Mouse (Mus musculus) monocyte, adult 2 months (primary cell): ENCODE data around the gene Camta1.

Experiments used
- DNase-seq, 2 experiments: peaks; one replicate each; pipeline ENCODE4 v3.0.0; 2022; ENCODE audit warnings: low spot score in 2 of 2, low read depth in 1 of 2

Gene Camta1

DNA sequence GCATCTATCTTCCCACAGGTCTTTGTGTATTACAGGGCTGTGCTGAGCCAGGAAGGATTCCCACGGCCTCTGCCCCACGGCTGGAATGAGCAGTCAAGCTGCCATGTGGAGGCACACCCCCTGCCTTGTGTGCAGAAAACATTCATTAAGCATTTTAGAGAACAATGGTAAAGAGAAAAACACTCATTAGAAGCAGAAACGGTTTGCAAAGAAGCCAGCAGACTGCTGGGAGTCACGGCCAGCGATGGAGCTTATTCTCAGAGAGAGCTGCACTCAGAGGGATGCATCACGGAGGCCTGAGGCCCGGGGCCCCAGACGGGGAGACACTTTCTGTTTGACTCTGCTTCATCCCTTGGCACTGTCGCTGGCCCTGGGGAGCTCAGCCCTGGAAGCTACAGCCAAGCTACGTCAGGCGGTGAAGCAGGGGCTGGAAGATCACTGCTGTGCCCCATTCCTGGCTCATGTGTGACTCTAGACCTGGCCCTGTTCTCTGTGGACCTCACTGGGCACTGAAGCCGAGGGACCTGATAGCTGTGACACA is 575.7 kb downstream of the Camta1 start:
- no peak for DNase-seq

DNA sequence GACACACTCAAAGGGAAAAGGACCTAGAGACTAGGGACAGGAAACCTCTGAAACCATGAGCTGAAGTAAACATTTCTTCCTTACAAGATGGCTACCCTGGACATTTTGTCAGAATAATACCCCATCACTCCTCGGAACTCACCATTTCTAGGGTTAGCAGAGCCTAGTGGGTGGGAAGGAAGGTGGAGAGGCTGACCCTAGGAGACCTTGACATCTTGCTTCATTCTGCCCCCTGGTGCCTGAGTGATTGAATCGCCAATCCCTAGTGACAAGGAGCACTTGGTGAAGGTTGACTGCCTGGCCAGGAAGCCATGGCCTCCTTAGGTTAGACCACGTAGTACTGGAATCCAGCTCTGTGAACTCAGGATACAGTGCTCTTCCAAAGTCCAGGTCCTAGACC is 576.2 kb downstream of the Camta1 start:
- DNase-seq: no peak

DNA sequence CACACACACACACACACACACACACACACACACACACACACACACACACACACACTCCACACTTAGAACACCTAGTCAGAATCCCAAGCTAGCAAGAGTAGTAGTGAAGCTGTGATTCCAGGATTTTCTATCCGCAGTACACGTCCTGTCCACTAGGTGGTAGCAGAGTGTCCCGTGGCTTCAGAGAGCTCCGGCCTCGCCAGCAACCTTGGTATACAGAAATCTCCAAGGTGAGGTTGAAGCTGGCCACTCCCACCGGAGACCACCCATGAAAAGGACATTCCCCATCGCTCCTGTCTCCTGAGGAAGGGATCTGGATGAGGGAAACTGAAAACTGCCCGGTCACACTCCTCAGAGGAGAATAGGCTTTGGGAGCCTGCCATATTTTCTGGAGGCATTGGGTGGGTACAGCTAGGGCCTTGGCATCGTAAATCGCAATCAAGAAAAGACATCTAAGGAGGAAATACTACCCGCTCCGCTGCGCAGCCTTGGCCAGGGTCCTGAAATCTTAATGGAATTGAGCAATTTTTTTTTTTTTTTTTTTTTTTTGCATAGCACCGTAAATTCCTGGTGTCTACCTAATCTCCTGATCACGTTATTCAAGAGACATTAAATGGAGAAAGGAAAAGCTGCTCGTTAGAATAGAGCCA is 578.5 kb downstream of the Camta1 start:
- DNase-seq: no peak

DNA sequence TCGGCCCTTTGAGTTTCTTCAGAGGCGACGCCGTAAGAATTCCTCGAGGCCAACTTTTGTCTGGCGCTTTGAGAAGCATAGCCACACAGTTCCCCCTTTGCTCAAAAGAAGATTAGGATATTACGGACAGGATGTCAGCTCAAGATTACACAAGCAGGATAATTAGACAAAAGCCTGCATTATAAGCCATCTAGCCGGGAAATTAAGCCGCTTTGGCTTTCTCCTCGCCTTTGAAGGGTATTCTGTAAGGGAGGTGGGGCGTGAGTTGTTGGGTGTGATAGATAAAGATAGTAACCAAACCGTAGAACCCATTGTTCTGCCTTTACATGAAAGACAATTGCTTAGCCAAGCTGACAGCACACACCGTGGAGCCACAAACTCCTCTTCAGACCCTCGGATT is 579.6 kb downstream of the Camta1 start:
- DNase-seq: no peak

DNA sequence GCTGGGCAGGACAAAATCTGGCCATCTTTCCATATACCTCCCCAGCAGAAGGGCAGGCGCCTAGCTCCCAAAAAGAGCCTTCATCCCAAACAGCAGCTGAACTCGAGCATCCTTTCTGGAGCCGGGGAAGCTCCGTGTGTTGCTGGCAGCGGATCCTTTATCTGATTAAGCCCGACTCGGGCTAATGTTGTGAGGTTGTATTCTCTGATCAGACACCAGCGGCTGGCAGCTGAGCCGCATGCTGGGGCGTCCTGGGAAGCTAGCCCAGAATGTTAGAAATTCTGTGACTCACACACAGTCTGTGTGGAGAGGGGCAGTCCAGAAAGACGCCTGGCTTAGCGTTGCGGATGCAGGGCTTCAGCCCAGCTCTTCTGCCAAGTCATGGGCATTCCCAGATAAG is 586.4 kb downstream of the Camta1 start:
- DNase-seq: no peak

DNA sequence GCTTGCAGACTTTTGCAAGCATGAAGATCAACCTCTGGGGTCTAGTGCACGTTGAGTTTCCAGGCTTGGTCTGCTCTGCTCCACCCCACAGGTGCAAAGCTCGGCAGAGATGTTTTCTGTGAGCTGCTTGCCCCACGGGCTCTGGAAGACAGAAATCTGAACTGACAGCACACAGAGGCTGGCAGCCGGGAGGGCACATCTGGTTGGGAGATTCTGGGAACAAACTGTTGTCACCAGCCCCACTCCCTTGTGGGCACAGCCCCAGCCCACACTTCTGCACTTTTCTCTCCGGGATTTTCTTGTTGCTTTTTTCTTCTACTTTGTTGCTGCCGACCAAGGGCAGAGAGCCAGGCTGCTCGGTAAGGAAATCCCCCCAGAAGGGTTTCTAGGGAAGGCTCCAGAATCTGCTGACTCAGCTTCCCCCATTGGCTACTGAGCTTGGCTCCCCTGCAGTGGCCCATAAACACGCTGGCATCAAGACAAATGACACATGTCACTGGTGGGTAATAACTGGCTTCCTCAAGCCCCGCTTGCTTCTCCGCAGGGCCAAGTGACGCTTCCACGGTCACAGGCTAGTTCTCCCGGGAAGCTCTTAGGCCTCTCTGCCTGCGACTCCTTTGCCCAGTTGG is 597.8 kb downstream of the Camta1 start:
- no peak for DNase-seq

DNA sequence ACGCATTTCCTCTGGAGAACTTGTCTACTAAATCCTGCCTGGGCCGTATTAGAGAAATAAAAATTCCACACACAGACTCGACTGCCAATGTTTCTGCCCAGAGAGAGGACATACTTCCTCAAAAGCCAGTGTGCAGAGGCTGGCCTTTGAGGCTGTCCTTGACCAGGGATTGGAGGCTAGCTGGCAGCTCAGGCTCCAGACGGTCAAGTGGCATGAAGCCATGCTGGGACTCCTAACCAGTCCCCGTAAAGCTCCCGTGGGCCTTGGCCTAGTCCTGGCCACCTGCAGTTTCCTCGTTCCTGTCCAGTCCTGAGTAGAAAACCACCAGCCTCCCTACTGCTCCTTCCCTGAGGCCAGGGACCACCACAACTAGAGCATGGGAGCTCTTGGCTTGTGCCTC is 598.6 kb downstream of the Camta1 start:
- no peak for DNase-seq

DNA sequence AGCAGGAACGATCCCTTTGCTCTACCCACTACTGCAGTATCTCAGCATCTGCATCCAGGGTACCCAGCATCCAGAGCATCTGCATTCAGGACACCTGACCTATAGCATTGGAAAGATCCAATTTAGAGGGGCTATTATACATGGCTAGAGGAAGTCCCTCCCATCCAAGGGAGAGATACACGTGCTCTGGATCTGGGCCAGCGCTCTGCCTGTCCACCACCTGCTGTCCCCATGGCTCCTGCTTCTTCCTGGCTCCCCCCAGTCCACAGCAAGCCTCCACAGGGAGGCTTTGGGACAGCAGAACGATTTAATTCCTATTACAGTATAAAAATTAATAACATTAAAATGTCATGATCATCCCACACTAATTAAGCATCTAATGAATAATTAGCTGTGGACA is 605.1 kb downstream of the Camta1 start:
- no peak for DNase-seq

DNA sequence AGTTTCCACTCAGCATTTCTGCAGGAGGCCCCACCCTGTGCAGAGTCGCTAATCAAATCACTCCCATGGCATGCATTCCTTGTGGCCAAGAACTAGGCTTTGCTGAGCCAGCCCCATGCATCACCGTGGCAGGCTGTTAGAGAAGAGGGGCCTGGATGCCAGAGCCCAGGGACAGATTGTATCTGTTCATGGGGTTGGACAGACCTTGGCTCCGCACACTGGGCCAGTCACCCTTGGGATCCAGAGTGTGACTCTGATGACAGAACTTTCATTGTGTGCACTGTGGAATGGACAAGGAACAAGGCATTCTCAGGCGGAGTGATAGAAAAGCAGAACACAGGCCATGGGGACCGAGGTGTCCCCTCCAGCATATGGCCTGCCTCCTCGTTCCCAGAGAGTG is 610.9 kb downstream of the Camta1 start:
- no peak for DNase-seq

DNA sequence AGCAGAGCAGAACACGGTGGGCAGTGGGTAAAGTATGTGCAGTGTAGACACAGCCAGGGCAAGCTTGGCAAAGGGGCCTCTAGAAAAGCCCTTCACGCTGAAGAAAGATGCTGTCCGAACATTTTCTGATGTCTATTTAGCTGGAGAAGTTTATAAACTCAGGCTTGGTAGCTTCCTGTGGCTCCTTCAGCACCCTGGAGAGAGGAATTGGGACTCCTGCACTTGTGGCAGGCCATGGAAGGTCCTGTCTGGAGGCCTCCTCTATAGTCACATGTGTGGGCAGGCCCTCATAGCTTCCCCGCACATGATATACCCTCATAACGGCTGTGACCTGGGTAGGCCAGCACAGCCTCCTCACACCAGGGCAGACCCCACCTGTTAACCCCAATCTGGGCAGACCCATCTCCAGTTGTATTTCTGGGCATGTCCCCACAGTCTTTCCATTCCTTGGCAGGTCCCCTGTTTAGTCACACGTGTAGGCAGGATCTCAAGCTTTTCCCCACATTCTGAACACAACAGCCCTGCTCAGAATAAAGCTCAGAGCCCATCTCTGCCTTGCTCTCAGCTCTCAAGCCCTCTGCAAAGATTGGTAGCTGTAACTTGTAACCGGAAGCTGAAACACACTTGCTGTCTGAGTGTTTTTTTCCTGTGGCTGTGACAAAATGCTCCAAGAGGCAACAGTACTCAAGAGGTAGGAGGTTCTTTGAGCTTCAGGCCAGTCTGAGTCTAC is 616.4 kb downstream of the Camta1 start:
- no peak for DNase-seq

DNA sequence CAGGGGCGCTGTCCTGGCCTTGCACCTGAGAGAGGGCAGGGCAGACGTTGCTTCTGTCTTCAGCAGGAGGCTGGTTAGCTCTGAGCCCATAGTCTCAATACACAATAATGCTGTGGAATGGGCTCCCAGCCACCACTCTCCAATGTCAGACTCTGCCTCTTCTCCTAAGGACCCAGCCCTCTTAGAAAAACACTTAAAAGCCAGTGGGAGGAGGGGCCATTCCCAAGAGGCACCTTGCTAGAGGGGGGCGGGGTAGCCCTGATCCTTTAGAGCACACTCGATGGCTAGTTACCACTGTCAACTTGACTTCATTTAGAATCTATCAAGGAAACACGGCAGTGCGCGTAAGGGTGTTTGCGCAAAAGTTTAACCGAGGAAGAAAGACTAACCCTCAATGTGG is 618.2 kb downstream of the Camta1 start:
- DNase-seq: no peak

DNA sequence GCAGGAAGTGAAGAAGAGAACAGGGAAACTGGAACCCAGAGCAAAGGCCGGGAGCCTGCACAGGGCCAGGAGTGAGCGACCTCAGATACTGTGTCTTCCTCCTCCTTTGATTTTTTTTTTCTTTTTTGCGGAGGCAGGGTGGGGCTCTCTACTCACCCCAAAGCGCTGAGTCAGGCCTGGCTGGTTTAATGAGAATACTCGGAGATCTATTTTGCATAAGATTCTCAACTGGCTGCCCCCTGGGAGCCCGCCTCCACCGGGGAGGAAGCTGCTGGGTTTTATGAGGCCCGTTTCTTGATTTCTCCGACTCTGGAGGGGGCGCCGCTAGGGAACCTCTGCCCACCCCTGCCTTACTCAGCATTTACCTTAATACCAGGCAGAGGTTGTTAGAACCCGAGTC is 618.9 kb downstream of the Camta1 start:
- DNase-seq: no peak

DNA sequence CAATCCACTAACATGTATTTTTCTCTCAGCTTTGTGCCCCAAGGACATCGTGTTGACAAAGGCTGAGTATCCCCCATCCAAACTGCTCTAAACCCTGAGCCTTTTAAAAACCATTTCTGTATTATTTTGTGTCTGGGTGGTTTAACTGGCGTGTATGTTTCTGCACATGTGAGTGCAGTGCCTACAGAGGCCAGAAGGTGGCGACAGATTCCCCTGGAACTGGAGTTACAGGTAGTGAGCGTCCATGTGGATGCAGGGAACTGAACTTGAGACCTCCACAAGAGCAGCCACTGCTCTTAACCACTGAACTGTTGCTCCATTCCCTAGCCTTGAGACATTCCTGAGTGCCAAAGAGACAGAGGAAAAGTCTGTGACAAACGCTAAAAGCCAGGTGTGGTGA is 621.2 kb downstream of the Camta1 start:
- DNase-seq: no peak

DNA sequence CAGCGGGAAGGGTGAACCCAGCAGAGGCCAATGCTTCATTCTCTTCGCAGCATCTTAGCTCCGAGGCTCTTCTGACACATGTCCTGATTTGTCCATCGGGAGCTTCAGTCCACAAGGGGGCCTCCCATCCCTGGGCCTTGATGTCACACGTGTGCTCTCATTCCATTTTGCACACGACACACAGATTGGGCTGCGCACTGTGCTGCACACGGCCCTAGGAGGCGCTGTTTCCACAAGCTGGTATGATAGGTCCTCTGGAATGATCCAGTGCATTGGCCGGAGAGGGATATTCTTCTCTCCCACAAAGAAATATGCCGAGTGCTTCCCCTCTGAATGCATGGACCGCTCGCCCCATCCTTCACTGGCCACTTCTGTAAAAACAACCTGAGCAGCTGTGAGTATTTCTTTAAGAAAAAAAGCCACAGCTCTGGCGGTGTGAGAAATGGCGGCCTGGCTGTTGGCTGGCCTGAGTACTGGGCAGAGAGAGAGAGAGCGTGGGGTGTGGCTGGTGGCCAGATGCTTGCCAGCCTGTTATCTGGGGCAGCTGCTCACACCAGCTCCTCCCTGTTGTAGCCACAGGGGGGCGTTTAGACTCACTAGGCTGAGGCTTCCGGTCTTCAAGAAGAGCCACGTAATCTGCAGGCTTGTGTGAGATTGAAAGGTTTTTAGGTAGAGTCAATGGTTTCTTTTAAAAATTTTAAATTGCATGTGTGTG is 622.5 kb downstream of the Camta1 start:
- no peak for DNase-seq

DNA sequence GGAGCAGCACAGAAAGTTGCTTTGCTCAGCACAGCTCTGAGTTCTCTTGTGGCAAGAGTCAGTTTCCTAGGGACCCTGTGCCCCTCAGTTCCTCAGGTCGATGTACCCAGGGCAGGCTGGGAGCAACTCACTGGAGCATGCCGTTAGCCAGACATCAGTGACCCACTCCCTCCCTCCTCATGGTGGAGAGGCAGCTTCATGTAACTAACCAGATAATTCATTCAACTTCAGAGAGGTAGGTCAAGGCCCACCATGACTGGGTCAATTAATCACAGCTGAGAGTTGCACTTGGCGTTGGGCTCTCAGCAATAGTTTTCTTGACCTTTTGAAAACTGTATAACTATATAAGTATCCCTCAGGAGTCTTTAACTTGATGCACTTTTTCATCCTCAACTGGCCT is 624.2 kb downstream of the Camta1 start:
- no peak for DNase-seq

DNA sequence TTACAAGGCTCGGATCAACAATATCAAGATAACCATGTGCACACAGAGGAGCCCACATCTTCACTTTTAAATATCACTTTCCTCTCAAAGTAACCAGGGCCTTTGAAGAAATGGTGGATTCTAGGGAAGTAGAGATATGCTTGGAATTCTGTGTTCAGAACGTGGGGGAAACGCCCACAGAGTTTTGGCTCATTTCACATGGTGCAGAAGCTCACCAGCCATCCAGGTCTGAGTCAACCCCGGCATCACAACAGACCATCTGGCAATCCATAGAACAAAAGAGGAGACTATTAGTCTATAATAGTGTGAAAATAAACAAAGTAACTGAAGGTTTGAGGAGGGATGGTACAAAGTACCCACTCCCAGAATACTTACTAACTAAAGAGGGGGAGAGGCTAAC is 626.7 kb downstream of the Camta1 start:
- no peak for DNase-seq

DNA sequence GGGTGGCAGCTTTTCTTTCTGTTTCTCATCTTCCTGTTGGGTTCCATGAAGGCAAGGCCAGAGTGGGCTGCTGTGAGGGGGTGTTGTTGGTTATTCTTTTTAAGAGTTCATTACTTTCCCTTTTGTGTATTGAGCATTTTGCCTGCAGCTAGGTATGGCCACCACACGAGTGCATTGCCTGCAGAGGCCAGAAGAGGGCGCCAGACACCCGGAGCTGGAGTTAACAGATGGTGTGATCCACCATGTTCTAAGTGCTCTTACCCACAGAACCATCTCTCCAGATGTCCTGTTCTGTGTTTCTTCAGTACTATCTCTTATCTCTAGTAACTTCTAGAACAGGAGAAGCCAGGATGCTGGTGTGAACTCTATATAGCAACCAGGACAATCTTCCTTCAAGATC is 629.6 kb downstream of the Camta1 start:
- DNase-seq: no peak

DNA sequence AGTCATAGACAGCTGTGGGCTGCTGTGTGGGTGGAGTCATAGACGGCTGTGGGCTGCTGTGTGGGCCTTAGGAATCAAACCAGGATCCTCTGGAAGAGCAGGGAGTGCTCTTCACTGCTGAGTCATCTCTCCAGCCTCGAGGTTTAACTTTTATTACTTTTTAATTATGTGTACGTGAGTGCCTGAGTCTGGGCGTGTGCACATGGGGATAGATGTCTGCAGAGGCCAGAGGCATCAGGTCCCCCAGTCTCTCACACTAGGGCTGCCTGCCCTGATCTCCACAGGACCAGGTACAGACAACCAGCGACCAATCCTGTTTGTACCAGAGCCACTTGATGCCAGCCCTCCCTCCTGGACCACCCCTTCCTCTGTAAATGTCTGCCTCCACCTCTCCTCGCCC is 632.6 kb downstream of the Camta1 start:
- no peak for DNase-seq

DNA sequence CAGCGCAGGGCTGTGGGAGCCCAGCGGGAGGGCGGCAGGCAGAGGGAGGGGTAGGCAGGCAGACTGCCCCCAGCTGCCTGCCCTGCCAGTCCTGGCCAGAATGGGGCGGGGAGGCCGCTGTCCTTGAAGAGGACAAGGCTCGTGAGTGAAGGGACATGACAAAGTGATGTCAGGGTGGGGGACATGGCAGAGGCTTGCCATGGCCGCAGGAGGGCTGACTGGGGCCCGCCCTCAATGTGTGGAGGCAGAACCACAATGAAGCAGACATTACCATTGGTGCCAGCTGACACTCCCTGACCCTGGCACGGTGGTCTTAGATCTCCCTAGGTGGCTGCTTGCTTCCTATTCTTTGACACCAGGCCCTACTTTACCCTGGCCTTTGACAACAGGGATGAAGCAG is 635.2 kb downstream of the Camta1 start:
- no peak for DNase-seq

DNA sequence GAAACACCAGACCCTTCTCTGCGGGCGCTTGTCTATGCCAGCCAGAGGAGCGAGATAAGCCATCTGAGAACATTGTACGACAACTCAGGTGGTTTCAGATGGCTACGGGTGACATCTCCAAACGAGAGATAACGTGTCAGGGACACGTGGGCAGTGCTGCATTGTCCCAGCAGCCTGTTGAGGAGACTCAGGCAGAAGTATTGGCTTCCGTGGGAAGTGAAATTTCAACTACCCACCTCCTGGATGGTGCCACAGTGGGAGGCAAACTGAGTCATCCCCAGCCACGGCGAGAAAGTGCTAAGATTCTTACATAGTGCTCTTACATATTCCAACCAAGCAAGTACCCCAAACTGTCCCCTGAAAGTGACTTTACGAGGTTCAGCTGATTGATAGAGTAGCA is 637.7 kb downstream of the Camta1 start:
- no peak for DNase-seq

DNA sequence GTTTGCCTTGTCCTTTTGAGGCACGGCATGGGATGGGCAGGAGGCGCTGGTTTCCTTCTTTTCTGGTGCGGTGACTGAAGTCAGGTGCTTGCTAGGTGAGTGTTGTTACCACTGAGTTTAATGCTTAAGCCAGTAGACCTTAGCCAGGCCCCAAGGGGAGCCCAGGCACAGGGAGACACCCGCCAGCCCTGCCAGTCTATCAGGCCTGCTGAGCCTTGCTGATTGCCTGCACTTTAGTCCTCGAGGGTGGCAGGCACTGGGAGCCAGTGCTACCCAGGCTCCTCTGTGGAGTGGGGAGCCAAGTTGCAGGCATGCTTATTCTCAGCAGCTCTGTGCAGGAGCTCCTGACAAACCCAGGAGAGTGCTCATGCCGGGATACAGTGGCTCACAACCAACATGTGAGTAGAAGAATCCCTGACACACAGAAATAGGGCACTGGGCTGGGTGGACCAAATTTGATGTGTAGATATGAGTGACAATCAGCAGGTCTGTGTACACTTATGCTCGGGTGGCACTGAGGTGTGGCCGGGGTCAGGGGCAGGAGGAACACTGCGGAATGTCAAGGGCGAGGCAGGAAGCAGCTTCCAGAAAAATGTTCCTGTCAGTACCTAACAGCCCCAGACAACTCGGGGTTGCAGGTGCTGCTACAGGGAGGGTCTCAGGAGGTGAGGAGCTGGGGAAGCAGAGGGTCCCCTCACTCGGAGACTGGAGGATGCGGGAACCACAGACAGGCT is 638.2 kb downstream of the Camta1 start:
- no peak for DNase-seq
